Mouse (Mus musculus): ENCODE data around the gene Pltp. TPM values are rescaled to one million over a fixed set of nuclear protein-coding genes. Genes with fewer than 3 reads are reported as not detected.

Pltp gene
- total and polyA plus RNA-seq, 3 experiments: 0.85 to 5.5 (median 0.94) TPM

DNA sequence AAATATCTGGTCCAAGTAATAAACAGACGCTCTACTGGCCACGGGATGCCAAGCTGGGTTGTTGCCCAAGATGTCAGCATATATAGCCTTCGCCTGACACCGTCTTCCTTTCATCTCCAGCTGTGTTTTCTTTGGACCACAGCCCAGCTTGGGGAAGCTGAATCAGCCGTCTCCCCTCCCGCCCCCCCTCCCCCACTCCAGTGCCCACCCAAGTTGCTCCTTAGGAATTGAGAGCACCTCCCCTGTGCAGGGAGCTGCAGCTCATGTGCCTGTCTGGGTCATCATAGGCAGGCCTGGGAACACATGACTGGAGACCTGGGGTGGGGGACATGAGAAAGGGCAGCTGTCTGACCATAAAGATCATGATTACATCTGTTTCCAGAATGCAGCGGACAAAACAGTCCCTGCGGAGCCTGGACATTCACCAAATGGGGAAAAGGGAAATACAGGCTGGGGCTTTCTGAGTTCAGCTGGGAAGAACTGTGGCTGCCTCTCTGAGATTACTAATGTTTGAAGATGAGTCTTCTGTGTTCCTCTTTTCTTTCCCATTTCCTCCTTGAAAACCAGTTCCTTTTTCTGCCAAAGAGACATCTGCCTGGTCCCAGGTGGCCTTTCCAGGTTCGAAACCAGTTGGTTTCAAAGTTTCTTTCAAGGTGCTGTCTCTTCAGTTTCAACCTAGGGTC, 4.8 kb upstream of the Pltp start (continued):
- 0 out of 2 replicates have a peak, but pooled peaks have one; percentile 19 for TF ChIP-seq E2F4 (IDR thresholded peaks at IDR 0.05; ENCODE audit: insufficient replicate concordance, low read depth, low read length)
- no peak for TF ChIP-seq UBTF (IDR thresholded peaks at IDR 0.05; ENCODE audit: low read depth, low read length)
- peak; percentile 78 for TF ChIP-seq TCF12 (IDR thresholded peaks at IDR 0.05; ENCODE audit: low read depth, low read length)

DNA sequence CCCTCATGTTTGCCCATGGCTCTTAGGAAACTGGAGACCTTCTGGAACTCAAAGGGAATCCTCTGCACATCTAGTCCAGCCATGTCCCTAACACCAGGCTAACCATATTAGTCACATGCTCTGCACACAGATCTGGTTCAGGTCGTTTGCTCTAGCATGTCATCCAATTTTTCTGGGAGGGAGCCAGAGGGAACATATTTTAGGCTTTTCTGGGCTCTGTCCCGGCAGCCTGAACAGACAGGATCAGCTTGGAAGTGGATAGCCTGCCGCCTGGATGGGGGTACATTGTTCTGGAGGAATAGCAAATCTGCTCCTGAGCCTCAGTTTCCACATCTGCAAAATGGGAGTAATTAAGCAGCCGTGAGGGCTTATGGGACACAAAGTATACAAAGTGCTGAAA, 3.6 kb upstream of the Pltp start:
- dilution Hi-C loops (cut with MboI; ENCODE audit: extremely low pct_ligation_motif_present, extremely low pct_unique_long_range_greater_than_20kb, low sequenced_read_pairs): no loop called here
- Histone ChIP-seq H3K79me2 (replicated peaks; ENCODE audit: control insufficient read depth, extremely low read depth, insufficient read depth, poor library complexity, severe bottlenecking) (no peaks in the 10 kb centered on the region), H3K4me2 (ENCODE audit: insufficient read depth, low read depth, poor library complexity, severe bottlenecking) (no peak overlapping the region), H3K9ac (ENCODE audit: insufficient read depth, low read depth) (no peak overlapping the region), H3K36me3 (replicated peaks in 1 of 2; ENCODE audit: control insufficient read depth in 1 of 2, insufficient read depth in 1 of 2, low read length in 1 of 2) (no peaks in the 10 kb centered on the region), H3K27ac (ENCODE audit: insufficient read depth, low read depth) (no peak overlapping the region), H3K4me3 (replicated peaks in 1 of 3; ENCODE audit: low read depth in 2 of 3, low read length in 2 of 3, poor library complexity in 1 of 3) (no peak overlapping the region), H3K27me3 (replicated peaks) (peaks cover 19% of the 10 kb centered on the region), H3K4me1 (ENCODE audit: control insufficient read depth in 1 of 2, insufficient read depth in 2 of 2) (peaks cover 0 to 48% of the 10 kb centered on the region in 2 experiments; a peak in 3 of 4 replicates), H3K9me3 (replicated peaks; ENCODE audit: low read length) (no peaks in the 10 kb centered on the region)
- no peak for DNase-seq (ENCODE audit: extremely low read depth)
- in situ Hi-C loops (cut with MboI; ENCODE audit: low pct_ligation_motif_present, low pct_unique_long_range_greater_than_20kb, low sequenced_read_pairs): no loop called here
- TF ChIP-seq RCOR1 (conservative IDR thresholded peaks at IDR 0.05; ENCODE audit: low read depth, low read length): no peak
- no peak for TF ChIP-seq SIN3A (IDR thresholded peaks at IDR 0.05; ENCODE audit: low read length)
- no peak for TF ChIP-seq USF2 (conservative IDR thresholded peaks at IDR 0.05; ENCODE audit: low read depth, low read length)

GRCm38 (mm10) chr2:164859640-164860432, 2.3 kb upstream of the Pltp start:
- H3K9me3 ChIP-seq (replicated peaks; ENCODE audit: low read length): no peaks in the 10 kb centered on the region
- H3K79me2 ChIP-seq (replicated peaks; ENCODE audit: control insufficient read depth, extremely low read depth, insufficient read depth, poor library complexity, severe bottlenecking): no peaks in the 10 kb centered on the region
- H3K27me3 ChIP-seq (replicated peaks): peaks cover 19% of the 10 kb centered on the region
- in situ Hi-C loops (cut with MboI; ENCODE audit: low pct_ligation_motif_present, low pct_unique_long_range_greater_than_20kb, low sequenced_read_pairs): no loop called here
- H3K36me3 ChIP-seq (replicated peaks in 1 of 2; ENCODE audit: control insufficient read depth in 1 of 2, insufficient read depth in 1 of 2, low read length in 1 of 2): no peaks in the 10 kb centered on the region
- dilution Hi-C loops (cut with MboI; ENCODE audit: extremely low pct_ligation_motif_present, extremely low pct_unique_long_range_greater_than_20kb, low sequenced_read_pairs): no loop called here
- H3K4me1 ChIP-seq (ENCODE audit: control insufficient read depth in 1 of 2, insufficient read depth in 2 of 2): peaks cover 0 to 48% of the 10 kb centered on the region in 2 experiments; a peak in 3 of 4 replicates
- H3K4me3 ChIP-seq (replicated peaks in 1 of 3; ENCODE audit: low read depth in 2 of 3, low read length in 2 of 3, poor library complexity in 1 of 3): no peak overlapping the region
- no peak overlapping the region for H3K4me2 ChIP-seq (ENCODE audit: insufficient read depth, low read depth, poor library complexity, severe bottlenecking)
- H3K27ac ChIP-seq (ENCODE audit: insufficient read depth, low read depth): no peak overlapping the region
- no peak for DNase-seq (ENCODE audit: extremely low read depth)
- TF ChIP-seq ELF1 (IDR thresholded peaks at IDR 0.05; ENCODE audit: low read depth, low read length) (no peak), SMC3 (IDR thresholded peaks at IDR 0.05; ENCODE audit: low read depth, low read length) (no peak), SIN3A (IDR thresholded peaks at IDR 0.05; ENCODE audit: low read length) (no peak), MAX (IDR thresholded peaks at IDR 0.05; ENCODE audit: low read length) (no peak), MAFK (IDR thresholded peaks at IDR 0.05; ENCODE audit: insufficient replicate concordance, low read length) (no peak), RAD21 (IDR thresholded peaks at IDR 0.05; ENCODE audit: low read depth, low read length) (no peak), MXI1 (IDR thresholded peaks at IDR 0.05; ENCODE audit: low read depth, low read length) (no peak), CHD1 (IDR thresholded peaks at IDR 0.05; ENCODE audit: low read depth, low read length) (no peak), POLR2AphosphoS2 (IDR thresholded peaks at IDR 0.05; ENCODE audit: low read depth, low read length) (no peak), MEF2A (IDR thresholded peaks at IDR 0.05; ENCODE audit: borderline replicate concordance, low read depth, low read length) (no peak), NRF1 (IDR thresholded peaks at IDR 0.05; ENCODE audit: low read depth, low read length) (no peak), IRF4 (IDR thresholded peaks at IDR 0.05; ENCODE audit: low read depth, low read length) (no peak), HCFC1 (IDR thresholded peaks at IDR 0.05; ENCODE audit: low read depth, low read length) (no peak), CTCF (conservative IDR thresholded peaks at IDR 0.05 in 1 of 2, IDR thresholded peaks at IDR 0.05 in 1 of 2; ENCODE audit: low read depth in 2 of 2, low read length in 2 of 2) (no peak), POLR2A (IDR thresholded peaks at IDR 0.05; ENCODE audit: low read depth, low read length) (no peak), ZMIZ1 (IDR thresholded peaks at IDR 0.05; ENCODE audit: low read depth, low read length) (no peak), ETS1 (conservative IDR thresholded peaks at IDR 0.05; ENCODE audit: low read depth, low read length) (no peak)
- H3K9ac ChIP-seq (ENCODE audit: insufficient read depth, low read depth): no peak overlapping the region
